Mouse (Mus musculus) embryonic facial prominence, embryonic 13.5 days (tissue): ENCODE measurements at regions not wholly inside any gene's neighbourhood (a gene's known extent, or its start where the extent isn't known, plus 50 kb on each side); places are given as distances from the start of the nearest gene placed in this dataset.

Experiments used
- ATAC-seq: fragments of 200-750 bp; cut with Nextera tagmentation; 2 replicates; pipeline ENCODE4 v1.8.0; 2017; ENCODE audit warnings: low read depth; ENCODE audit not compliant: insufficient number of reproducible peaks, insufficient read depth, low FRiP score, low TSS enrichment
- H3K27ac ChIP-seq: fragments of 300-500 bp; sonication (generic); 2 replicates; pipeline ENCODE4 v1.5.1; 2015; ENCODE audit warnings: moderate library complexity, mild to moderate bottlenecking, inconsistent platforms
- H3K27me3 ChIP-seq: fragments of 300-500 bp; sonication (generic); 2 replicates; pipeline ENCODE4 v1.6.1; 2015; ENCODE audit warnings: mild to moderate bottlenecking, inconsistent platforms
- H3K36me3 ChIP-seq: fragments of 300-500 bp; sonication (generic); 2 replicates; pipeline ENCODE4 v1.6.1; 2015; ENCODE audit warnings: mild to moderate bottlenecking, inconsistent platforms
- H3K4me1 ChIP-seq: fragments of 300-500 bp; sonication (generic); 2 replicates; pipeline ENCODE4 v1.6.1; 2015; ENCODE audit warnings: inconsistent platforms
- H3K4me2 ChIP-seq: fragments of 300-500 bp; sonication (generic); 2 replicates; pipeline ENCODE4 v1.6.1; 2015; ENCODE audit warnings: moderate library complexity, mild to moderate bottlenecking, inconsistent platforms
- H3K4me3 ChIP-seq: fragments of 300-500 bp; sonication (generic); 2 replicates; pipeline ENCODE4 v1.5.1; 2015; ENCODE audit warnings: mild to moderate bottlenecking, inconsistent platforms
- H3K9ac ChIP-seq: fragments of 300-500 bp; sonication (generic); 2 replicates; pipeline ENCODE4 v1.6.1; 2015; ENCODE audit warnings: mild to moderate bottlenecking, inconsistent platforms
- H3K9me3 ChIP-seq: fragments of 300-500 bp; sonication (generic); 2 replicates; pipeline ENCODE4 v1.6.1; 2016; ENCODE audit warnings: inconsistent platforms
- WGBS: fragments of 180-500 bp; shearing (Covaris S2); methylation state at CpG from one replicate; pipeline ENCODE4 v1.1.7; 2015; ENCODE audit warnings: mixed read lengths; 5-methylcytosine and 5-hydroxymethylcytosine counted together

DNA sequence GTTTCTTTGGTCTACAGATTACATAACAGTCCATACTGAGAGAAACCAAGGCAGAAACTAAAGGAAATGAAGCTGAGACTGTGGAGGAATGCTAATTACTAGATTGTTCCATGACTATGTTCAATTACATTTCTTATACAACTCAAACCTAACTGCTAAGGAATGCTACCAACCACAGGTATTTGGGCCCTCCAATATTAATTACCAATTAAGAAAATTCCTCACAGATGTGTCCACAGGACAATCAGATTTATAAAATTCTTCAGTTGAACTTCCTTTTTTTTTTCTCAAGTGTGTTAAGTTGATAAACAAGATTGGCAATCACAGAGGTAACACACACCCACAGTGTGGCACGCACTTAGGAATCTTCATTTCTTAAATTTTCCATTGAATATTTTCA is 196.8 kb upstream of the A730009L09Rik start:
- no peak overlapping the region for H3K4me3 ChIP-seq
- H3K27ac ChIP-seq = no peak overlapping the region
- no peaks in the 10 kb centered on the region for H3K9me3 ChIP-seq
- H3K36me3 ChIP-seq = no peaks in the 10 kb centered on the region
- no peak for ATAC-seq
- no peak overlapping the region for H3K9ac ChIP-seq
- 80% methylated on average over 1 of the region's 1 CpGs for WGBS
- no peaks in the 10 kb centered on the region for H3K4me1 ChIP-seq
- H3K27me3 ChIP-seq = no peaks in the 10 kb centered on the region
- no peak overlapping the region for H3K4me2 ChIP-seq

- 57% methylated on average over 2 of the region's 2 CpGs for WGBS
- H3K36me3 ChIP-seq = no peaks in the 10 kb centered on the region
- no peak for ATAC-seq
- H3K9me3 ChIP-seq = no peaks in the 10 kb centered on the region
- no peak overlapping the region for H3K9ac ChIP-seq
- no peak overlapping the region for H3K27ac ChIP-seq
- H3K4me3 ChIP-seq = no peak overlapping the region
- no peak overlapping the region for H3K4me2 ChIP-seq
- H3K27me3 ChIP-seq = no peaks in the 10 kb centered on the region
- no peaks in the 10 kb centered on the region for H3K4me1 ChIP-seq
Measured at GRCm38 (mm10) chr16:84321569-84321968, 193.4 kb upstream of the A730009L09Rik start.

DNA sequence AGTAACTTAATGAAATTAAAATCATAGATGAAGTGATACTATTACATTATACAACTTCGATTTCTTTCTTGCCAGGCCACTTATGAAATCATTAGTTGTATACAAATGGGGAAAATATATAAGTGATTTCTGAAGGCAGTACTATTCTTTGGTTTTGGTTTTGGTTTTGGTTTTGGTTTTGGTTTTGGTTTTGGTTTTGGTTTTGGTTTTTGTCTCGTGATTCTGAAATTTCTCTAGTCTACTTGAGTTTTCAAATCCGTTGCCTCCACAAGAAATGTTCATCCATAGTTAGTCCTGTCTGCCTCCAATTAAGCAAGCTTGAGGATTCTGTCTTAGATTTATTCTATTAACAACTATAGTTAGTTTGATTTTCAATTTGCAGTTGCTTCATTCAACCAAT is 184.6 kb upstream of the A730009L09Rik start:
- Histone ChIP-seq H3K27me3 (no peaks in the 10 kb centered on the region), H3K4me2 (no peak overlapping the region), H3K4me1 (no peaks in the 10 kb centered on the region), H3K4me3 (no peak overlapping the region), H3K9me3 (no peaks in the 10 kb centered on the region), H3K27ac (no peak overlapping the region), H3K9ac (no peak overlapping the region), H3K36me3 (no peaks in the 10 kb centered on the region)
- no peak for ATAC-seq
- 84% methylated on average over 3 of the region's 3 CpGs for WGBS

DNA sequence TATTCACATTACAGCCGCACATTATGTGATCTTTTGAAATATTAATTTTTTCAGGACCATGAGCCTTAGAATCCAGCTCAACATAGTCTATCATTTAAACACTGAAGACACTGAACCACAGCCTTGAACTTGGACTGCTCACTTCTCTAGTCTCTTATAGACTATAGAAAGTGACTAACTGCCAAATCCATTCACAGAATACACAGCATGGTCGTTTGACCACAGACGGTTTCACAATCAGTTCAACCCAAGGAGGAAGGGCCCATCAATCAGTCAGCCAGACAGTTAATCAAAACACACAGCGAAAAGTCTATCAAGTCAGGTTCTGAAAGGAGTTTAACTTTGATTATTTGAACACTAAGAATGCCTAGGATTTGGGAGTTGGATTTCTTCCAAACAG is 168.8 kb upstream of the A730009L09Rik start:
- Histone ChIP-seq H3K27me3 (no peaks in the 10 kb centered on the region), H3K27ac (no peak overlapping the region), H3K4me2 (no peak overlapping the region), H3K4me1 (no peaks in the 10 kb centered on the region), H3K9me3 (no peaks in the 10 kb centered on the region), H3K4me3 (no peak overlapping the region), H3K36me3 (no peaks in the 10 kb centered on the region), H3K9ac (no peak overlapping the region)
- 67% methylated on average over 4 of the region's 4 CpGs for WGBS
- ATAC-seq = no peak

GRCm38 (mm10) chr16:84355118-84355517 is 159.8 kb upstream of the A730009L09Rik start:
- WGBS = 76% methylated on average over 5 of the region's 5 CpGs
- H3K4me3 ChIP-seq = no peak overlapping the region

DNA sequence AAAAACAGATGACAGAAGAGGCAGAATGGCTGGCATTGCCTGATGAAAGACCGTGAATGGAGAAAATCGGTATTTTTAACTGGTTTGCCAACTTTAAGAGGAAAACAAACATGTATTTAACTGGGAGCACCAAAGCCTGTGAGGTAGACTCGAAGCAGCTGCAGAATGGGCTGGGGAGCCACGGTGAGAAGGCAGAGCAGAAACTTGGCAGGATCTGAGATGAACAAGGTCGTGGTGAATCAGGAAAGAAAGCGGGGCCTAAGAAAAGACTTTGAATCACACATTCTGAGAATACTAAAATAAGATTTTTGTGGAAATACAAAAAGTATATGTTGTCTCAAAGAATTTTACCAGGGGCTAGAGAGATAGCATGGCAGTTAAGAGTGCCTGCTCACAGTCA is 149.0 kb upstream of the A730009L09Rik start:
- H3K4me1 ChIP-seq = no peaks in the 10 kb centered on the region
- H3K9ac ChIP-seq = no peak overlapping the region
- H3K36me3 ChIP-seq = no peaks in the 10 kb centered on the region
- H3K27me3 ChIP-seq = no peaks in the 10 kb centered on the region
- H3K27ac ChIP-seq = no peak overlapping the region
- WGBS = 74% methylated on average over 6 of the region's 6 CpGs
- no peak overlapping the region for H3K4me3 ChIP-seq
- no peak overlapping the region for H3K4me2 ChIP-seq
- no peak for ATAC-seq
- H3K9me3 ChIP-seq = no peaks in the 10 kb centered on the region

More at GRCm38 (mm10) chr16:84355118-84355517, 159.8 kb upstream of the A730009L09Rik start:
- Histone ChIP-seq H3K4me1 (no peaks in the 10 kb centered on the region), H3K4me2 (no peak overlapping the region), H3K9me3 (no peaks in the 10 kb centered on the region), H3K36me3 (no peaks in the 10 kb centered on the region), H3K27ac (no peak overlapping the region), H3K27me3 (no peaks in the 10 kb centered on the region), H3K9ac (no peak overlapping the region)
- ATAC-seq = no peak

DNA sequence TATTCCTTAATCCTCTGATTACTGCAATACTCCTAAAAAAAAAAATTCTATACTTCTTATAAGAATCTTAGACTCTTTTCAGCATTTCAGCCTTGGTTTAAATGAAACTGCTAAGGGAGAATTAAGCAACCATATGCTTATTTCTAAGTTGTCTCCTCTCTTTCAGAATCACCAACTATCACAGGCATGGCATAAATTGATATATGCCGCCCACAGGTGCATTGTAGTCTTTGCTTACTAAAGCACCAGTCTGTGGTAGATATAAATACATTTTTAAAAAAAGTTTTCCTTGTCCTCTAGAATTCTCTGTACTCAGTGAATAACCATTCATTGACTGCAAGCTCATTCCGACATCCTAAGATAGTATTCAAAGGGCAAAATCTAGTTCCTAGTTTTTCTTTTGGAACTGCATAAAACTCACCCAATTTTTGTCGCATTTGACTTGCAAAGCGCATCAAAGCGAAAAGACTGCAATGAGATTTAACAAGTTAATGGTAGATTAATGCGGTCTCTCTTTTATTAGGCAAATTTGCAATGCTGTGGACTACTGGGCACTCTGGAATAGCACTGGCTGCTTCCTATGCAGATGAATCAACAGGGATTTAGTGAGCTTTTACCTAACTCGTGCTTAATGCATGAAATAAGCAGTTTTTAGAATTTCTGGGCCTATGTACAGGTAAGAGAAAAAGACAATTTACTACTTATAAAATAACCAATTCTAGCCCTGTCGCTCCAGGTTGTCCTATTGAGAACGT is 145.8 kb upstream of the A730009L09Rik start:
- H3K27me3 ChIP-seq = no peaks in the 10 kb centered on the region
- H3K27ac ChIP-seq = no peak overlapping the region
- H3K9me3 ChIP-seq = no peaks in the 10 kb centered on the region
- H3K9ac ChIP-seq = no peak overlapping the region
- H3K4me3 ChIP-seq = no peak overlapping the region
- no peak overlapping the region for H3K4me2 ChIP-seq
- WGBS = 77% methylated on average over 9 of the region's 9 CpGs
- no peak for ATAC-seq
- no peaks in the 10 kb centered on the region for H3K4me1 ChIP-seq
- H3K36me3 ChIP-seq = no peaks in the 10 kb centered on the region

DNA sequence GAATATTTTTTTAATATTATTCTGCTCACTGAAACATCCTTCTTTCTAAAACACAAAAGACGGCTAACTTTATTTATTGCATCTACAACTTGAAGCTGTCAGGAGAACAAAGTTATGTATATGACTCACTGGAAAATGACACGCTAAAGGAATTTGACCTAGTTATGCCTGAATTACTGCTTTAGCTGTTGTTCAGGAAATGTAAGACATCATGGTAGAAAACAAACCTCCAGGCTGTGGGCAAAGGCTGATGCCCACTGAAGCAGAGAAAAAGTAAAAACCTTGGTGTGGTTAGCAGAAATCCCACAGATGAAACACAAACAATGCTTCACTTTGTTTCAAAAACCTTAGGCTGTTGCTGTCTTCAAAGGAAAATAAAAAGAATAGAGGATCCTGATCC is 136.5 kb upstream of the A730009L09Rik start:
- no peaks in the 10 kb centered on the region for H3K27me3 ChIP-seq
- no peak overlapping the region for H3K27ac ChIP-seq
- H3K9ac ChIP-seq = no peak overlapping the region
- H3K4me2 ChIP-seq = no peak overlapping the region
- no peaks in the 10 kb centered on the region for H3K4me1 ChIP-seq
- H3K36me3 ChIP-seq = no peaks in the 10 kb centered on the region
- no peak for ATAC-seq
- no peaks in the 10 kb centered on the region for H3K9me3 ChIP-seq
- H3K4me3 ChIP-seq = no peak overlapping the region
- WGBS = 41% methylated on average over 2 of the region's 2 CpGs

GRCm38 (mm10) chr16:84391756-84392155 is 123.2 kb upstream of the A730009L09Rik start:
- no peak for ATAC-seq
- Histone ChIP-seq H3K9ac (no peak overlapping the region), H3K4me1 (no peaks in the 10 kb centered on the region), H3K4me3 (no peak overlapping the region), H3K4me2 (no peak overlapping the region), H3K9me3 (no peaks in the 10 kb centered on the region), H3K27ac (no peak overlapping the region), H3K27me3 (no peaks in the 10 kb centered on the region), H3K36me3 (no peaks in the 10 kb centered on the region)
- WGBS = 29% methylated on average over 9 of the region's 9 CpGs

DNA sequence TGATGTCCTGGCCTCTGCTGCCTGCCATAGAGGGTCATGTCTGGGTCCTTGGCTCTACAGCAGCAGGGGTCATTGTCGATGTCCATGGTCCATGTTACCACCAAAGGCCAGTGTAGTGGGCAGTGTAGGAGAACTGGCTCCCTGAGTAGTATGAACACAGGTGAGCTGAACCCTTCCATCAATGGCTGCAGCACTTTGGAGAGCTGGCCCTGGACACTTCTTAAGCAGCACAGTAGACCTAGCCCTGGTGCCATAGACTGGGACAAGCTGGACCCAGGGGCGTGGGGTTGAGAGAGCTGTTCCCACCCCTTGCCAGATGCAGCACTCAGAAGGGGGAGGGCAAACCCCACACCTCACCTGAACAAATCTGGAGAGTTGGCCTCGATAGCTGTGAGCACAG is 120.0 kb upstream of the A730009L09Rik start:
- Histone ChIP-seq H3K27ac (no peak overlapping the region), H3K9me3 (no peaks in the 10 kb centered on the region), H3K4me1 (no peaks in the 10 kb centered on the region), H3K36me3 (no peaks in the 10 kb centered on the region), H3K9ac (no peak overlapping the region), H3K4me2 (no peak overlapping the region), H3K4me3 (no peak overlapping the region), H3K27me3 (no peaks in the 10 kb centered on the region)
- ATAC-seq = peak; percentile 56; the same call in 1 of the 2 replicates
- 93% methylated on average over 3 of the region's 3 CpGs for WGBS

DNA sequence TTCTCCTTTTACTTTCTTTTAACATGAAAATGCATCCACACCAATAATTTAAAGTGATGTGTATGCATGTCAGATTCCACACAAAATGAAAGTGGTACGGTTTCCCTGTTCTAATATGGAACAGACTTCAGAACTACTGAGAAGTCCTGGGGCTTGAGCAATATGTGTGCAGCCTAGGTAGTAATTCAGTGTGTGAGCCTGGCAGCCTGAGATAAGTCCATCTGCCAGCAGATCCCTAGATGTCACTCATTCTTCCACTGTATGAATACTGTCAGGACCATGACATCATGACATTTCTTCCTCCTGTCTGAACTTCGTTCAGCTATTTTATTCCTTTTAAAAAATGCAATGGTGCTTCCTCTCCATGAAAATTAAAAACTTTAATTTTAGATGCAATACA is 93.3 kb upstream of the A730009L09Rik start:
- Histone ChIP-seq H3K4me1 (no peaks in the 10 kb centered on the region), H3K27ac (no peak overlapping the region), H3K4me2 (no peak overlapping the region), H3K27me3 (no peaks in the 10 kb centered on the region), H3K4me3 (no peak overlapping the region), H3K9ac (no peak overlapping the region), H3K36me3 (no peaks in the 10 kb centered on the region), H3K9me3 (no peaks in the 10 kb centered on the region)
- ATAC-seq = no peak
- WGBS = 60% methylated on average over 2 of the region's 2 CpGs

- Histone ChIP-seq H3K36me3 (no peaks in the 10 kb centered on the region), H3K27ac (no peak overlapping the region), H3K9ac (no peak overlapping the region), H3K27me3 (no peaks in the 10 kb centered on the region), H3K4me2 (no peak overlapping the region), H3K4me3 (no peak overlapping the region), H3K4me1 (no peaks in the 10 kb centered on the region), H3K9me3 (no peaks in the 10 kb centered on the region)
- no peak for ATAC-seq
- WGBS = 87% methylated on average over 7 of the region's 7 CpGs
Measured at GRCm38 (mm10) chr16:84426990-84427540, 87.9 kb upstream of the A730009L09Rik start.
